Mouse (Mus musculus): ENCODE measurements around the gene Itgb5. TPM values are rescaled to one million over a fixed set of nuclear protein-coding genes. Genes with fewer than 3 reads are reported as not detected.

Itgb5 gene
- polyA plus RNA-seq, 1 experiment from 2014 or later: 49.8 TPM

DNA sequence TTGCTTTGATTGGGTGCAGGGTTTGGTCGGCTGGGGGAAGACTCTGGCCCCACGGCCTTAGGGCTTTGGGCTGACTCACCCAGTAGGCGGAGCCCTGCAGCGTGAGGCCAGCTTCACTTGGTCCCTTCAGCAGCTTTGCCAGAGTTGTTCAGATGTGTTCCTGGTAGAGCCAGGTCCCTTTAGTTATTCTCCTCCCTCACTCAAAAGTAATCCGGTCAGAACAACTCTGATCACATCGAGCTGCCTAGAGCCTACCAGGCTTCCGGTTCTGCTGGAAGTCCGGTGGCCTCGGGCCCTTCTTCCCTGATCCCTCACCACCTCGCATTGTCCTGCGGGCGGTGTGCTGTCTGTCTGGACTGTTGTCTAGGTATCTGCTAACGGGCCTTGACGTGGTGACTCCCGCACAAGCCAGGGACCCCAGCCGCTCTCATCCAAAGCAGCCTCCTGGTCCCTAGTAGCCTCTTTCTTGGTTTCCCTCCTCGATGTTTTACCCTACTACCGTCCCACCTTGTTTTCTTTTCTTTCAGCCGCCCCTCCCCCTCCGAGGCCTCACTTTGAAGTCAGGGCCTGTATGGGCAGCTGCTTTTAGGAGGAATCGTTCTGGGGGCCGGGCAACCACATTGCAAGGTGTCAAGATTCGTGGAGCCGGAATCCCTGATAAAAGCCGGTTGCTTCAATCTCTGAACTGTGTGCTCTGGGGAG lies 4.5 kb downstream of the Itgb5 start:
- Histone ChIP-seq H3K27me3 (peaks cover 3% of the 10 kb centered on the region), H3K4me3 (peak overlapping the region; percentile 32), H3K36me3 (no peaks in the 10 kb centered on the region), H3K9me3 (no peaks in the 10 kb centered on the region), H3K9ac (peak overlapping the region; percentile 24; the same call in 1 of the 2 replicates), H3K4me2 (peak overlapping the region; percentile 63), H3K4me1 (peaks cover 37% of the 10 kb centered on the region), H3K27ac (no peak overlapping the region)
- 6% methylated on average over 25 of the region's 25 CpGs for WGBS
- no peak for ATAC-seq (ENCODE audit: borderline replicate concordance, extremely low read depth, low FRiP score, low TSS enrichment)

DNA sequence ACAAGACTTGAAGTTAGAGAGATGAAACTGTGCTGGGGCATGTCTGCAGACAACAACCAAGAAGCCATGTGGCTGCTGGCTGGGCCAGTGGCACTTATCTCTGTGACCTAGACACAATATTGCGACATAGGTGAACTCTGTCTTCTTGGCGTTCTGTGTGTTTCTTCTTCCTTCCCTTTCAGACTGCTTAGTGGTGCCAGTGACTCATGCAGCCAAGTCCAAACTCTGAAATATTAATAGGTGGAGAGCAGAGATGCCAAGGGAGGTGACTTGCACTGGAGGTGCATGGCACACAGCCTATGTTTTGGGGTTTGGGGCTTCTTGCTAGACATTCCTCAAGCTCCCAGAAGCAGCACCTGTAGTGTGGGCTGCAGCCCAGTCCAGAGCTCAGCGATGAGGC lies 7.2 kb downstream of the Itgb5 start:
- H3K4me3 ChIP-seq: no peak overlapping the region
- H3K27ac ChIP-seq: no peak overlapping the region
- no peak for ATAC-seq (ENCODE audit: borderline replicate concordance, extremely low read depth, low FRiP score, low TSS enrichment)
- 62% methylated on average over 3 of the region's 3 CpGs for WGBS
- H3K36me3 ChIP-seq: no peaks in the 10 kb centered on the region
- no peaks in the 10 kb centered on the region for H3K9me3 ChIP-seq
- no peak overlapping the region for H3K9ac ChIP-seq
- H3K4me2 ChIP-seq: no peak overlapping the region
- H3K27me3 ChIP-seq: peaks cover 3% of the 10 kb centered on the region; the same call in 1 of the 2 replicates
- H3K4me1 ChIP-seq: peaks cover 30% of the 10 kb centered on the region

DNA sequence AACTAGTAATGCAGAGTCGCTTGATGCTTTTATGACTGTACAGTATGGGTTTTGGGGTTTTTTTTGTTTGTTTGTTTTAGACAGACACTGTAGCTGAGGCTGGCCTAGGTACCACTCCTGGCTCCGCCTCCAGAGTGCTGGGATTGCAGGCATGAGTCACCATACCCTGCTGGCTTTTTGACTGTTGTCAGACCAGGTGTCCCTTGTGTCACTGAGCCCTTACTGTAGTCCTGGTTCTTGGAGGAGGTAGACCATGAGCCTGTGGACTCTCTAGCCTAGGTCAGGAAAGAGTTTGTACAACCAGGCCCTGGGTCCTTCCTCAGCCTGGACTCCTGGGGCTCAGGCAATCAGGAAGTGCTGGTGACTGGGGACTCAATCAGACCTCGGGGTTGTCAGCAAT lies 7.7 kb downstream of the Itgb5 start:
- whole genome bisulfite sequencing: 63% methylated on average over 3 of the region's 3 CpGs
- Histone ChIP-seq H3K27me3 (peaks cover under 1% of the 10 kb centered on the region; the same call in 1 of the 2 replicates), H3K36me3 (no peaks in the 10 kb centered on the region), H3K4me3 (no peak overlapping the region), H3K4me1 (peaks cover 27% of the 10 kb centered on the region), H3K9me3 (no peaks in the 10 kb centered on the region), H3K9ac (no peak overlapping the region), H3K4me2 (no peak overlapping the region), H3K27ac (no peak overlapping the region)
- no peak for ATAC-seq (ENCODE audit: borderline replicate concordance, extremely low read depth, low FRiP score, low TSS enrichment)

DNA sequence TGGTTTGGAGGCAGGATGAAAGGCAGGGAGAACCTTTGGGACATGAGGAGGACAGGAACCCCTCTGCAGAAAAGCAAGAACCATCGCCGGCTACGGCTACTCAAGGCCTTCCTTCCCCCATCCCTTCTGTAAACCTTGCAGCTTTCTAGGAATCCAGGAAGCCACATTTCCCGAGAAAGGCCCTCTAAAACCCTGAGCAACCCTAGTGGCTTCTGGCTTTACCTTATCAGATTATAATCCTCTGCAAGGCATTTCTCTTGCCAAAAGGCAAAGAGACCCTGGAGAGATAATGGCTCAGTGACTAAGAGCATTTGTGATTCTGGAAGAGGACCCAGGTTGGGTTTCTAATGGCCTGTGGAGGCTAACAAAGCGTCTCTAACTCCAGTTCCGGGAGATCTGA lies 11.2 kb downstream of the Itgb5 start:
- no peak overlapping the region for H3K4me2 ChIP-seq
- H3K4me1 ChIP-seq: 0 out of 2 replicates have a peak, but pooled peaks cover 5% of the 10 kb centered on the region
- WGBS: 57% methylated on average over 6 of the region's 6 CpGs
- H3K9me3 ChIP-seq: no peaks in the 10 kb centered on the region
- H3K27me3 ChIP-seq: no peaks in the 10 kb centered on the region
- H3K27ac ChIP-seq: no peak overlapping the region
- H3K4me3 ChIP-seq: no peak overlapping the region
- H3K9ac ChIP-seq: no peak overlapping the region
- ATAC-seq (ENCODE audit: borderline replicate concordance, extremely low read depth, low FRiP score, low TSS enrichment): no peak
- no peaks in the 10 kb centered on the region for H3K36me3 ChIP-seq

DNA sequence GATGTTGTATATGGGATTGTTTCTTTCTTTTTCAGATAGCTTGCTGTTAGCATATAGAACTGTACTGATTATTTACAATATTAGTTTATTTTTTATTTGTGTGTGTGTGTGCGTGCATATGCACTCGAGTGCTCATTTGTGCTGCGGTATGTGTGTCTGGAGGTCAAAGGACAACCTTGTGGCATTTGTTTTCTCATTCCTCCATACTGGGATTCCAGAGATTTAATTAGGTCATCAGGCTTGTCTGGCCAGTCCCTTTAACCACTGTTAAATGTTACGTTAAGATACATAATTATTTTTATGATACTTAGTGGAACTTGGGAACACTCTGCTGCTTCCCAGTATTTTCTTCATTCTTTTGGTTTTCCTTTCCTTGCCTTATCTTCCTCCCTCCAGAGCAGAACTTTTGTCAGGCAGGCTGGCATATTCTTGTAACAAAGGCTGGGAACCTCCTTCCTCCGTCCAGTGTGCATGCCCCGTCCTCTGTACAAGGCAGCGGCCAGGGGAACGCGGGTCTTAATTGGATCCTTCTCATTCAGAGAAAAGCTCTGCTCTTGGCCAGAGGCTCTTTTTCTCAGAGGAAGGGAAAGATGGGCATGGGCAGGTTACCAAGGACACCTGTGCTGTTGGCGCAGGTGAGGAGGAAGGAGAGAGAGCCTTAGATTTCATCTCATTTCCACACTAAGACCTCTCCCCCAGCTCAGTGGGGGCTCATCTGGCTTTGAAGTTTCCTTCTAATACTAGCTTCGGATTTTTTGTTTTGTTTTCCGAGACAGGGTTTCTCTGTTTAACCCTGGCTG lies 12.8 kb downstream of the Itgb5 start:
- peaks cover 7% of the 10 kb centered on the region for H3K36me3 ChIP-seq
- 76% methylated on average over 12 of the region's 12 CpGs for WGBS
- ATAC-seq (ENCODE audit: borderline replicate concordance, extremely low read depth, low FRiP score, low TSS enrichment): no peak

DNA sequence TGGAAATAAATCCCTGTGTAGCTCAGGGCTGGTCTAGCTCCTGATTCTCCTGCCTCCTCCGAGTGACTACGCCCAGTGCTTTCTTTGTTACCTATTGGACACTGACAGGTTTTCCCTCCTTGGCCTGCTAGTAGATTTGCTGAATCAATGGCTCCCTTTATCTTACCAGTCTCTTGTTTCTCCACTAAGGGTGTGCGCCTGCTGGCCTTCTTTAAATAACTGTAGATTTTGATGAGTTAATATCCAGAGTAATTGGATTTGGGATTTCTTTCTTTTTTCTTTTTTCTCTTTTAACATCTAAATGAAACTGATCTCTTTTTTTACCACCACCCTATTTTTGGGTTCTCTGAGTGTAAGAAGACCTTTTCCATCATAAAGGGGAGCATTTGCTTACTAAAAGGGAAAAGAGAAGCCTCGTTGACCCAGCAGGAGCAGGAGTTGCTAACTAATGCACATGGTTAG lies 14.7 kb downstream of the Itgb5 start:
- ATAC-seq (ENCODE audit: borderline replicate concordance, extremely low read depth, low FRiP score, low TSS enrichment): no peak
- Histone ChIP-seq H3K27me3 (no peaks in the 10 kb centered on the region), H3K9ac (no peak overlapping the region), H3K4me1 (no peaks in the 10 kb centered on the region), H3K27ac (no peak overlapping the region), H3K9me3 (no peaks in the 10 kb centered on the region), H3K36me3 (peaks cover 7% of the 10 kb centered on the region), H3K4me3 (no peak overlapping the region), H3K4me2 (no peak overlapping the region)
- 72% methylated on average over 4 of the region's 4 CpGs for WGBS

More for the DNA sequence above, 12.8 kb downstream of the Itgb5 start:
- Histone ChIP-seq H3K4me3 (no peak overlapping the region), H3K4me1 (no peaks in the 10 kb centered on the region), H3K9me3 (no peaks in the 10 kb centered on the region), H3K27ac (no peak overlapping the region), H3K9ac (no peak overlapping the region), H3K27me3 (no peaks in the 10 kb centered on the region), H3K4me2 (no peak overlapping the region)

DNA sequence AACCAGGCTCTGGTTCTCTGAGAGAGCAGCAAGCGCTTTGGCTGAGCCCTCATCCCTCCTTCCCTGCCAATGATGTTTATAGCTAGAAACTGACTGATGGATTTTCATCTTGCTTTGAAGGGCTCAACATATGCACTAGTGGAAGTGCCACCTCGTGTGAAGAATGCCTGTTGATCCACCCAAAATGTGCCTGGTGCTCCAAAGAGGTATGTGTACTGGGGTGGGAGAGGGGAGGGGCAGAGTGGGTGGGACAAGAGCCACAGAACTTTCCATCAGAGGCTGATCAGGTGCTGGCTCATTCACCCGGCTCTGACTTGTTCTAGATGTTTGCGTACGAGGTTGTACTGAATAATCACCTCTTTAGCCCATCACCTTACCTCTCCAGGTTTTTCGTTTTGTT lies 15.4 kb downstream of the Itgb5 start:
- 75% methylated on average over 6 of the region's 6 CpGs for WGBS

DNA sequence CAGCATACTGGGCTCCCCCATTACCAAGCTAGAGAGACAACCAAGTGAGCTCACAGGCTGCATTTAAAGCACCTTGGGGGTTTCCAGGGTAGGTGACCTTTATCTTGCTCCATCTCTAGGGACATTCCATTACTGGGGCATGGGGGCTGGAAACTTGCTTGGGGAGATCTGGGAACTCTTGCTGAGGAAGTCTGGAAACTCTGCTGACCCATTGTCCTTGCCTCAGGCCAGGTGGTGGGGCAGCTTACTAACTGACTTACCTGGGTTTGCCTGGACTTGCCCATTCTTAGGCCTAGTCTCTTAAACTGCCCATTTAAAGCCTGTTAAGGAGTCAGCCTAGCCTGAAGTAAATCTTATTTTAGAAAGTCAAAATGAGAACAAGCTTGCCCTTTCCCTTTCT lies 23.8 kb downstream of the Itgb5 start:
- Histone ChIP-seq H3K27ac (no peak overlapping the region), H3K9ac (no peak overlapping the region), H3K4me1 (no peaks in the 10 kb centered on the region), H3K4me2 (no peak overlapping the region), H3K4me3 (no peak overlapping the region), H3K27me3 (no peaks in the 10 kb centered on the region), H3K9me3 (no peaks in the 10 kb centered on the region), H3K36me3 (0 out of 2 replicates have a peak, but pooled peaks cover 3% of the 10 kb centered on the region)
- no peak for ATAC-seq (ENCODE audit: borderline replicate concordance, extremely low read depth, low FRiP score, low TSS enrichment)

More for the DNA sequence above, 15.4 kb downstream of the Itgb5 start:
- Histone ChIP-seq H3K4me3 (no peak overlapping the region), H3K9me3 (no peaks in the 10 kb centered on the region), H3K9ac (no peak overlapping the region), H3K27ac (no peak overlapping the region), H3K4me1 (no peaks in the 10 kb centered on the region), H3K36me3 (peaks cover 7% of the 10 kb centered on the region), H3K4me2 (no peak overlapping the region), H3K27me3 (no peaks in the 10 kb centered on the region)
- ATAC-seq (ENCODE audit: borderline replicate concordance, extremely low read depth, low FRiP score, low TSS enrichment): no peak

DNA sequence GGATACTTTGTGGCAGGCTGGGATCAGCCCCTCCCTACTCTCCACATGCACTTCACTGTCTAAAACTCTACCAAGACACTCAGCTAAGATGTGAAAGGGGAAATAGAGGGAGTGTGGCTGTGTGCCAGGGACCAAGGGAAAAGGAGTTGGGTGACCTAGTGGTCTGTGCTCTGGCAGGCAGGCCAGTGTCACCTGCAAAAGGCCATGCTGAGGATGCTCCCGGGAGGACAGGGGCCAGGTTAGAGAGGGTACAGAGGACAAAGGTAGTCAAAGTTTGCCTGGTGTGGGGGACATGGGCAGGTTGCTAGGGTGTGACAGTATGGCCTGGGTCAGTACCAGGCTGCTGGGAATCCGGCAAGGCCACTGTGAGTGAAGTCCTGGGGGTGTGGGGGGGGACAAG lies 29.3 kb downstream of the Itgb5 start:
- Histone ChIP-seq H3K27me3 (no peaks in the 10 kb centered on the region), H3K4me3 (no peak overlapping the region), H3K36me3 (no peaks in the 10 kb centered on the region), H3K9me3 (no peaks in the 10 kb centered on the region), H3K27ac (no peak overlapping the region), H3K4me1 (peaks cover 8% of the 10 kb centered on the region), H3K9ac (no peak overlapping the region), H3K4me2 (no peak overlapping the region)
- no peak for ATAC-seq (ENCODE audit: borderline replicate concordance, extremely low read depth, low FRiP score, low TSS enrichment)
- WGBS: 88% methylated on average over 2 of the region's 2 CpGs

DNA sequence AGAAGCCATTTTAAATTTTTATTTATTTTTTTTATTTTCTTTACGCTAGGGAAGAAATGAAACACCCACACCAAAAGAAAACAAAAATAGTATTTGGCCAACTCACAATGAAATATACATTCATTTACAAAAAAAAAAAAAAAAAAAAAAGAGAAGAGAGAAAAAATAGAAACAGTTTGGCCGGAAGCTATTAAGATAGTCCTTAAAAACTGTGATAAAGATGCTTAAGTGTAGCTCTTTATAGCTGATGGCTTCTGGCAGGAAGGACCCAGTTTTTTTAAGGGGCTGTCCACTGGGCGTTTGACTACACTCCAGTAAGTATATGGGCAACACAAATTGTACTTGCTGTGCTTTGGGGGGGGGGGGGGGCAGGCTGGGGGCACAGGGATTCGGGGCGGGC lies 29.9 kb downstream of the Itgb5 start:
- H3K4me1 ChIP-seq: peaks cover 8% of the 10 kb centered on the region
- H3K4me3 ChIP-seq: no peak overlapping the region
- no peaks in the 10 kb centered on the region for H3K27me3 ChIP-seq
- ATAC-seq (ENCODE audit: borderline replicate concordance, extremely low read depth, low FRiP score, low TSS enrichment): no peak
- H3K9ac ChIP-seq: no peak overlapping the region
- no peaks in the 10 kb centered on the region for H3K9me3 ChIP-seq
- H3K36me3 ChIP-seq: no peaks in the 10 kb centered on the region
- H3K4me2 ChIP-seq: no peak overlapping the region
- no peak overlapping the region for H3K27ac ChIP-seq
- 45% methylated on average over 5 of the region's 5 CpGs for WGBS

DNA sequence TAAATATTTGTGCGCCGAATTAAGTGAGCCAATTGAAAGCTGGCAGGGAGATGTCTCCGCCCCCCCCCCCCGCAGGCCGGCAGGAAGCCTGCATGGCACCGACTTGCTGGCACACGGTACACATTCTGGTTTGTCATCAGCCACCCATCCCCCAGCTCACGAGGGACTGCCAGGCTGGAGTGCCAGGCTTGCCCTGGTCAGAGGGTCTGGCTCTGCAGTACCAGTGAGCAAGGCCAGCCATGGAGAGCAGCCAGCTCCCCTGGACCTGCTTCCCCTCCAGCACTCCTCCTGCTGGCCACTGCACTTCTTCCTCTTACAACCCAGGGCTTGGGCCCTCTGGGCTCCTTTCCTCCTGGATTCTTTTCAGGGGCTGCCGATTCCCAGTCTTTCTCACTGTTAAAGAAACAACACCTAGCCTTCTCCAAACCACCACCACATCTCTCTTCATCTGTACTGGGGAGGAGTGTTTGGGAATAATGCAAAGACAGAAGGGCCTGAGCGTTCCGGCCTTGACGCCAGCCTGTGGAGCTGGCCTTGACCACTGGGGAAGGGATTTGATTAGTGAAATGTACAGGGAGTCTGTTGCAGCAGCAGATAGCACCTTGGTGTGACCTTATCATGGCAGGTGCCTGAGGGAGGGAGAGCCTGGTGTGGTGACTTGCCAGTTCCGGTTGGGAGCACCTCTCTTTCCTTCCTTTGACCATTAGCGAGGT lies 30.7 kb downstream of the Itgb5 start:
- no peak overlapping the region for H3K4me2 ChIP-seq
- ATAC-seq (ENCODE audit: borderline replicate concordance, extremely low read depth, low FRiP score, low TSS enrichment): no peak
- H3K36me3 ChIP-seq: no peaks in the 10 kb centered on the region
- H3K9me3 ChIP-seq: no peaks in the 10 kb centered on the region
- no peaks in the 10 kb centered on the region for H3K27me3 ChIP-seq
- peaks cover 8% of the 10 kb centered on the region for H3K4me1 ChIP-seq
- 52% methylated on average over 14 of the region's 14 CpGs for WGBS
- no peak overlapping the region for H3K27ac ChIP-seq
- no peak overlapping the region for H3K9ac ChIP-seq
- no peak overlapping the region for H3K4me3 ChIP-seq

DNA sequence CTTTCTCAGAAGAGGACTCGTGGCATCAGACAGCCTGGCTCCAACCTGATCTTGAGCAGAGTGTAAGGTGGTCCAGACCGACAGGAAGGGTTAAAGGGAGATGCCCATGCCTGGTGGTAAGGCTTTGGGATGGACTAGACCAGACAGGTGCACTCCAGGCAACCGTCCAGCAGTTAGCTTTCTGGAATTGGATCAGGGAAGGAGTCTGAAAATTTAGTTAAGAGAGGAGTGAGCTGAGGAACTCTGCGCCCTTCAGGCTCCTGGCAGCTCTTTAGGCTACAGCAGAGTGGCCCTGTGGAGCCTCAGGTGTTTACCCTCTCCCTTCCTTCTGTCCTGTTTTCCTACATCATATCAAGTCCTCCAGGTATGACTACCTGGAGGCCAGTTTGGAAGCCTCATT lies 32.9 kb downstream of the Itgb5 start:
- ATAC-seq (ENCODE audit: borderline replicate concordance, extremely low read depth, low FRiP score, low TSS enrichment): no peak
- WGBS: 80% methylated on average over 4 of the region's 4 CpGs

More for the DNA sequence above, 32.9 kb downstream of the Itgb5 start:
- no peaks in the 10 kb centered on the region for H3K36me3 ChIP-seq
- no peaks in the 10 kb centered on the region for H3K27me3 ChIP-seq
- H3K9ac ChIP-seq: no peak overlapping the region
- H3K27ac ChIP-seq: no peak overlapping the region
- no peak overlapping the region for H3K4me3 ChIP-seq
- H3K9me3 ChIP-seq: no peaks in the 10 kb centered on the region
- peaks cover 8% of the 10 kb centered on the region for H3K4me1 ChIP-seq
- no peak overlapping the region for H3K4me2 ChIP-seq

All from lung, embryonic 15.5 days (tissue).